Mouse (Mus musculus) bone marrow, adult 2 months (tissue): ENCODE measurements around the gene Ddc.

Experiments
- CTCF ChIP-seq: fragments of 200-500 bp; IDR thresholded peaks from 2 replicates; pipeline ENCODE4 v1.5.1; 2011; ENCODE audit warnings: low read length, control low read depth; ENCODE audit not compliant: control insufficient read depth, insufficient read depth
- POLR2A ChIP-seq: fragments of 200-500 bp; IDR thresholded peaks from 2 replicates; pipeline ENCODE4 v1.6.1; 2011; ENCODE audit warnings: low read depth, mild to moderate bottlenecking, control low read depth, low read length, borderline replicate concordance; ENCODE audit not compliant: control insufficient read depth

DNA sequence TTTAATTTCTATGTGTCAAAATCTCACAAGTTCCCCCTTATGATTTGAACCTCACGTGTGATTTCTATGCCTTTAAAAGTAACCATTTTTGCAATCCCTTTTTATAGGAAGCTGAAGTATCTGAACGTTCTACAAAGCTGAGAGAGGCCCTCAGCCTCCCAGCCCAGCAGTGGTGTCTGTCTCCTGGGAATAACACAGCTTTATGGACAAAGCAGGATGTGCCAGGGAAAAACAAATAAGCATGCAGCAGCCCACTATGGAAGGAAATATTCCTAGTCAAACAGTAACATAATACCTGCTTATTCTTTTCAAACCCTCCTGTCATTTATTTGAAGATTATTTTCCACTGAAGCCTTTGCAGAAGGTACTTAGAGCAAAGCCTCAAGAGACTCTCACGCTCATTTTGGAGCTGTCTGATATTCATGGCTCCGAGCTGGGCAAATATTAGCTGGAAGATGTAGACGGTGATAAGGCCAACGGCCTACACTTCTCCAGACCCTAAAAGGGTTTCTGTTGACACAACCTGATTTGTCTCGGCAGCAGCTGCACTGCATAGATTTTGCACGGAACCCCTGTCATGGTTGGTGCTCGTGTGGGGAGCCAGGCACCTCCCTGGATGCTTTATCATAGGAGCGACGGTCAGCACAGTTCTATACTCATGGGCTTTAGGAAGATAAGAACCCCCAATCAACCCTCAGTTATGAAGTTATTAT lies 13.3 kb downstream of the Ddc start:
- no peak for TF ChIP-seq CTCF
- no peak for TF ChIP-seq POLR2A
